Mouse (Mus musculus): Measurements from ENCODE around the gene Mast4. TPM values are rescaled to one million over a fixed set of nuclear protein-coding genes. Genes with fewer than 3 reads are reported as not detected.
A peak's percentile ranks its signal among the peaks of the same experiment; 100 is the strongest.

The Mast4 gene
- polyA plus RNA-seq, 1 experiment: 25.6 TPM

- DNase-seq (ENCODE audit: low spot score): no peak
Measured at GRCm38 (mm10) chr13:103121796-103122792, 212.2 kb downstream of the Mast4 start.

GRCm38 (mm10) chr13:103120669-103121131, 213.6 kb downstream of the Mast4 start:
- DNase-seq (ENCODE audit: low spot score): no peak

DNA sequence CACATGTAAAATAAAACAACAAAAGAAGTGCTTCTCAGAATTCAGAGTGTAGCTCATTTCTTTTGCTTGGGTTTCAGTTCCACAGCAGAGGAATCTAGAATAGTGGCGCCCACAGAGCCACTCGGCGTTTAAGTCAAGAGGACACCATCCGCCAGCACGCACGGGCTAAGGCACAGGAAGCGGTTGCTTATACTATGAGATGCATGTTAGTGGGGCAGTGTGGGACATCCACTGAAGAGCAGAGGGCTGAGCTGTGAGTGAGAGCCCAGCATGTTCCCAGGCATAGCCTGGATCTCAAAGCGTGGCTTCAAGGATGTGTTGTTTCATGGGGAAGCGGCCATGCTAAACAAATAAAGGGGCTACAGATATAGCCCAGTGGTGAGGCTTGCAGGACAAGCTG, 214.6 kb downstream of the Mast4 start:
- DNase-seq (ENCODE audit: low spot score): no peak

GRCm38 (mm10) chr13:103115116-103115515, 219.2 kb downstream of the Mast4 start:
- no peak for DNase-seq (ENCODE audit: low spot score)

- no peak for DNase-seq (ENCODE audit: low spot score)
Measured at GRCm38 (mm10) chr13:103114274-103114673, 220.0 kb downstream of the Mast4 start.

- DNase-seq (ENCODE audit: low spot score): no peak
Measured at GRCm38 (mm10) chr13:103109872-103110271, 224.4 kb downstream of the Mast4 start.

DNA sequence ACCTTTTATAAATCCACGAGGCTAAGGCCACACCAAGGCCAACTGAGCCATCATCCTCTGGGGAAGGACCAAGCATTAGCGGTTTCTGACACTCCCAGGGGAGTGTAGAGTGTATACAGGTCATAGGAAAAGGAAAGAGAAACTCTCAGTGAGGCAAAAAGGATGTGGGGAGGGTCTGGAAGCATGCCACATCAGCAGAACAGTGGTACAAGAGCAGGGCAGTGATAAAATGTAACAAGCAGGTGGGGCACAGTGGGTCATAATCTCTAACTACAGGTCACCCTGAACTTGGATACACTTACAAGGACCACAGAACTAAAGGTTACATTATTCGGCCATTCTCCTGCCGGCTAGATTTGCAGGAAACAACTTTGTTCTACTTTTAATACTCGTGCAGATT, 226.9 kb downstream of the Mast4 start:
- no peak for DNase-seq (ENCODE audit: low spot score)

- no peak for DNase-seq (ENCODE audit: low spot score)
Measured at GRCm38 (mm10) chr13:103102598-103102997, 231.7 kb downstream of the Mast4 start.

DNA sequence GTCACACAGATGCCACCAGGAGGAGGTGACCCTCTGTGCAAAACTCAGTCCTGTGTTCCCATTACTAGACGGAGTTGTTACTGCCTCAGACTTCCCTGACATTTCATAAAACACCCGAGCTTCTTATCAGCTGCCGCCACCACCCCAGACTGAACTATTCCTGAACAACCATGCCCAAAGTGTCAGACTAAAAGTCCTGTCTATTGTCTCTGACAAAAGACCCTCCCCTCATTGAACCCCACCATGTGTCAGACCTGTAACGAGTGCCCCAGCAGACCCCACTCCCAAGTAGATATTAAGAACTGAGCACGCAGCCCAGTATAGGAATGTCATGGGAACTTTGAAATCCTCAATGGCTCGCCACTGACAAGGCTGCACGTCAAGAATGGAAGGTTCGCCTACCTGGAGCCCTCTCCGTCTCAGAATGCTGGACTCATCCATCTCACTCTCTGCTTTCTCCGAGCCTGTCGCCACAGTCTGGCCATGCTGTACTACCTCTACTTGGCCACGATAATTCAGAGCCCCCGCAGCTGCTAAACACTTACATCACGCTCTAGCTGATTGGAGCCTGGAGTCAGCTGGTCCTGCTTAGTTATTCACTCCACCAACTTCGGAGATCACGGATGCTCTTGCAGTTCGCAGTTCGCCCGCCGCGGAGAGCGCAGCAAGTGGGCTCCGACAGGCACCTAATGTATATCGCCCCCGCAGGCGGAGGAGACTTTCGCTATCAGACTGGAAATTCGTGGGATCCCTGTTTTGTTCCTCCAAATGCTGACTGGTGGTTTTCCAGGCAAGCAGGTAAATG, 237.7 kb downstream of the Mast4 start:
- peak; percentile 33 for DNase-seq (ENCODE audit: low spot score)

- no peak for DNase-seq (ENCODE audit: low spot score)
Measured at GRCm38 (mm10) chr13:103095491-103095890, 238.8 kb downstream of the Mast4 start.

DNA sequence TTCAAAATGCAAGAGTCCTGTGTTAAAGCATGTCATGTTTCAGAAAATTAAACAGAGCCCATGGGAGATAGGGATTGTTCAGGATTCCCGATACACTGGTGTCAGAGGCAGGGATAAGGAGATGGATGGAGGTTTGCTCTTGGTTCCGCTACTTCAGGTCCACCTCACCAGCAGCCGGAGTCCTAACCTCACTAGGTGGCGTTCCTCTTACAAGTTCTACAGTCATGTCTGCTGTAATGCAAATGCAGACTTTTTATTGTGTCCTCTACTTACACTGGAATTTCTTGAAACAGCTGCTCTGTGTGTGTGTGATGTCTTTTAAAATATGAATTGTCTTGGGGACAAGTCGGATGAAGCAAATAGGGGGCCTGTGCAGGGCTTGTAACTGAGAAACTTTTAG, 239.7 kb downstream of the Mast4 start:
- DNase-seq (ENCODE audit: low spot score): no peak

DNA sequence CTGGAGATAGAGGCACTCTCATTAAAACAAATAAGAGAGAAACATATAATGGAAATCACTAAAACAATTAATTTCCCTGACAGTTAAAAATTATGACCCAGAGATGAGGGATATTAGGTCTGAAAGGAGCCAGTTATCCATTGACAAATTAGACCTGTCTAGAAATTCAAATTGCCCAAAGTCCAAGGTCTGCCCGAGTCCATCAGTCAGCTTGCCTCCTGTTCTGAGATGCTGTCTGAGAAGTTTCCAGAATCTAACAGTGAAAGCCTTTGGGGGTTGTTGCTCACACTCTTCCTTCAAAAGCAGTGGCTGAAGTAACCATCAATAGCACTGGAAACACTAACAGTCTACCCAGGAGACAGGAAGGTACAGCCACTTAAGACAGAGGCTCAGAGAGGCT, 240.6 kb downstream of the Mast4 start:
- no peak for DNase-seq (ENCODE audit: low spot score)

- DNase-seq (ENCODE audit: low spot score): no peak
Measured at GRCm38 (mm10) chr13:103085540-103086121, 248.7 kb downstream of the Mast4 start.

GRCm38 (mm10) chr13:103082891-103083290, 251.4 kb downstream of the Mast4 start:
- no peak for DNase-seq (ENCODE audit: low spot score)

DNA sequence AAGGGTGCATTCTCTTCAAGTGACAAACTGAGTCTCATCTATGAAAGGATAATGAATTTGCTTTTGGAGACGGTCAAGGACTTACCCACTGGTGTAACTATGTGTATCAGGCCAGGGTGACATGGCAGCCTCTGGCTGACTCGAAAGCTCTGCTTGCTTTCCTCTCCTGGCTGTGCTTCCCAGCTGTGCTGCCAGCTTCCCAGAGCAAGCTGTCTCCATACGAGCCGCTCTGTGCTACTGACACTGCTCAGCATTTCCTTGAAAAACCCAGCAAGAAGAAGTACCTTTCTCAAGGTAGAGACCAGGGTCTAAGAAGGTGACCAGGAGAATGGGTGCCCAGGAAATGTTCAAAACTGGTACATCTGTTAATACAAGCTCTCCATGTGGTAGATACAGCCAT, 254.5 kb downstream of the Mast4 start:
- no peak for DNase-seq (ENCODE audit: low spot score)

DNA sequence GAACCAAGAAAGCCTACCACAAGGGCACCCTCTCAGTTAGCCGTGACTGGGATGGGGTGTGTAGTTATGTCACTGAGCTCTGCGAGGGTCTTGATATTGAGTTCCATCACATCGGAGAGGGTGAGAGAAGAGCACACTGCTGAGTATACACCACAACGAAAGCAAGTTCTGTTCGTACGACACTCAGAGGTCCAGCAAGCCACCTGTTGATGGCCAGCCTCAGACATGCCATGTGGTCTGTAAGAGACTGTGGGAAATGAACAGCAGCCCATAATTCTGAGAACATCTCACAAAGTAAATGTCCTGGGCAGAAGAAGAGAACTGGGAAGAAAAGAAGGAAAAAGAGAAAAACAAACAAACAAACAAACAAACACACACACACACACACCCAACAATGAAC, 255.5 kb downstream of the Mast4 start:
- no peak for DNase-seq (ENCODE audit: low spot score)

GRCm38 (mm10) chr13:103073461-103073860, 260.8 kb downstream of the Mast4 start:
- no peak for DNase-seq (ENCODE audit: low spot score)

DNA sequence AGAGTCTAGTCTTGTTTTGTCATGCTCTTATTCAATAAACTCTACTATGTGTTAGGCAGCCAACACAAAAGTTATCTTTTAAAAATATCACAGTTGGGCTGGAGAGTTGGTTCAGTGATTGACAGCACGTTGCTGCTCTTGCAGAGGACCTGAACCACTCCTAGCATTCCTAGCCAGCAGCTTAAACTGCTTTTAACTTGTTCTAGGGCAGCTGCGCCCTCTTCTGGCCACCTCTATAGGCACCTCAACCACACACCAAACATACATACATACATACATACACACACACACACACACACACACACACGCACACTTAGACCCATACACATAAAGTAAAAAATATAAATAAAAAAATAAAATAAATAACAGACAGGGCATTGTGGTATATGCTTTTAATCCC, 262.5 kb downstream of the Mast4 start:
- DNase-seq (ENCODE audit: low spot score): no peak

DNA sequence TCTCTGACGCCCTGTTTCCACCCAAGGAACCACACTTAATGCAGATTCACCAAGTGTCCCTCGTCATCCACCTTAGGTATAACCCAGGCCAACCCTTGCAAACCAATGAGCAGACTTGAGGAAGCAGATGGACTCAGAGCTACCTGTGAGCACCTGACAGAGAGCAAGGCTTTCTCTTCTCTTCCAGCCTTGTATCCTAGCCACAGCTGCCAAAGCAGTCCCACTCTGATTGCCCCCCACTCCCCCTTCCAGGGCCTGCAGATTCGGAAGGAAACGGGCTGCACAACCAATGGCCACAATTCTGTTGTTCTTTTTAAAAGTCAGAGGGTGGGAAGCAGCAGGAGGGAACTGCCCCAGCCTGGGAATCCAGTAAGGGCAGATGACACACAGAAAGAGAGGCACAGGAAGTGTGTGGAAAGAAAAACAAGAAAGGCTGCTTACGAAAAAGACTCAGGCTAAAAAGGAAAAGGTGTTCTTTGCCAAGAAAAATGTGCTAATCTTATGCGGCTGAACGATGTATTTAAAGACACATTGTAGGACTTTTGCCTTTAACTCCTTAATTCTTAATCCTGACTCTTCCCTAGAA, 266.6 kb downstream of the Mast4 start:
- no peak for DNase-seq (ENCODE audit: low spot score)

DNA sequence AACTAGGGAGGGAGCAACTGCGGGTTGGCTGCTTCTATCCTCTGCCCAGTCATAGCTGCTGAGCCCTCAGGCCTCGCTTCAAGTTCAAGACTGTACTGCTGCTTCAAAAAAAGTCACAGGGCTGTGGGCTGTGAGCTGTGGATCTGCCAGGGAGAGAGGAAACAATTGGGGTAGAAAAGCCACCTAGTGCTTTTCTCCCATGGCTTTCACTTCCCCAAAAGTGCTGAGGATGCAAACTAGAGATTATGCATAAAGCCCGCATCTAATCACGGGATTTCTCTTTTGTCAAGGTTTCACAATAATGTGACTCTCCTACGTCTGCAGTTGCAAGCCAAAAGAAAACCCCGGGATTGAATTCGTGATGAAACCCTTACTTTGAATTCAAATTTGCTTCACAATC, 268.9 kb downstream of the Mast4 start:
- no peak for DNase-seq (ENCODE audit: low spot score)

DNA sequence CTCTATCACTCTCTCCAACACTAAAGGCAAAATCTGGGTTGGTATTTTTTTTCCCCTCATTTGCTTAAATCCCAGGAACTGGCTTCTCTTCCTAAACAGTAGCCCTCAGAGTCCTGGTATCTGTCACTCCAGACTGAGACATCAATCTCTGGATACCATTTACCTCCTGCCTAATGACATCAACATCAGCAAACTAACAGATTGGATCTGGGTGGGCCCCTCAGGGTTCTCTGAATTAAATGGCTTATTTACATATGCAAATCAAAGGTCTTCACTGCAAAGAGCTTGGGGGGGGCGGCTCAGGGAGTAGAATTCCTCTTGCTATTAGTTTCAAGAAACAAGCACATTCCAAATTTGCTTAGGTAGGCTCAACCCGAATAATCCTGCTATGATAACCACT, 272.6 kb downstream of the Mast4 start:
- no peak for DNase-seq (ENCODE audit: low spot score)
